Mouse (Mus musculus): ENCODE results near the gene Slc31a2.

DNA sequence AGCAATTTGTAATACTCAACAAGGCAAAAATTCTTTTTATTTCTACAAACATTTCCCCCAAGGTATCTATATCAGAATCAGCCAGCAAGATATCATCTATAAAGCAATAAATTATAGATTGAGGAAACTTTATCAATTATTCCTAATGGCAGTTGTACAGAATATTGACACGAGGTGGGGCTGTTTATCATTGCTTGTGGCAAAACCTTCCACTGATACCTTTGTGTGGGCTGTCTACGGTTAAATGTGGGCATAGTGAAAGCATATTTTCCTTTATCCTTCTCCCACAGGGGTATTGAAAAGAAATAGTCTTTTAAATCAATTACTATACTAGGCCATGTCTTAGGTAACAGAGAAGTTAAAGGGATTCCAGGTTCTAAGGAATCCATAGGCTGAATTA, 48.9 kb upstream of the Slc31a2 start:
- TF ChIP-seq GATA1 (IDR thresholded peaks at IDR 0.05; ENCODE audit: borderline replicate concordance, low read length): no peak
- no peak for TF ChIP-seq FLI1 (IDR thresholded peaks at IDR 0.05; ENCODE audit: low read length)

All from megakaryocyte, embryonic 14.5 days (primary cell).